Mouse (Mus musculus): ENCODE results near the gene Rhox13. TPM values are rescaled to one million over a fixed set of nuclear protein-coding genes. Genes with fewer than 3 reads are reported as not detected.

Gene Rhox13
- not detected in 2 replicates for polyA plus RNA-seq (2012; rRNA removed)

DNA sequence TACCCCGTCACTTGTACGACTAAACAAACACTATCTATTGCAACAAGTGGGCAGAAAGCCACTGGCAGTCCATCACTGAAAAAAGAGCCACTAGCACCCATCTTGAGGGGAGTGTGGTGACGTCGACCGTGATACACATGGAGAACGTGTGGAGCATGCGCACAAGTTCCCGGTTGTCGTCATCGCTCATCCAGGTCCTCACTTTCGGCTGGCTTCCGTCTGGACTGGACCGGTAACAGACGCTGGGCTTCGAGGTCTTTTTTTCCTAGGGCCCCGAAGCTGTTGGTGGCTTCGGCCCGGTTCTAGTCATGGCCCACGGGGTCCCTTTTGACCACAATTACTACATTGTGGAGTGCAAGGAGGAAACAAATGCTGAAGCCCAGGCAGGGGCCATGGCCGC is at the start of gene Rhox13:
Gene Rhox13, plus strand, starts transcription at position 238 of the 400 bp plus-strand sequence.

GRCm38 (mm10) chrX:38085041-38085440 is 36.0 kb upstream of the Rhox13 start, which contains the start of gene Rhox11:
Rhox11 (minus strand) TSS chrX:38085141.

GRCm38 (mm10) chrX:38110807-38111206 is 10.2 kb upstream of the Rhox13 start, which contains the start of gene Rhox12:
Rhox12 (minus strand) TSS chrX:38110907.

Other genes starting within 250 kb of the Rhox13 start
- gene Rhox8, start 242.3 kb upstream of the Rhox13 start, polyA plus RNA-seq (2012; rRNA removed) = not detected in 2 replicates
- not detected in 2 replicates for gene Rhox7b, start 224.0 kb upstream of the Rhox13 start, polyA plus RNA-seq (2012; rRNA removed)
- gene Rhox9, start 219.4 kb upstream of the Rhox13 start, polyA plus RNA-seq (2012; rRNA removed) = not detected in 2 replicates
- not detected in 2 replicates for gene Btg1-ps1, start 102.4 kb upstream of the Rhox13 start, polyA plus RNA-seq (2012; rRNA removed)
- not detected in 2 replicates for gene Btg1-ps2, start 78.1 kb upstream of the Rhox13 start, polyA plus RNA-seq (2012; rRNA removed)
- not detected in 2 replicates for gene Rhox10, start 54.7 kb upstream of the Rhox13 start, polyA plus RNA-seq (2012; rRNA removed)
- gene Rhox11, start 36.1 kb upstream of the Rhox13 start, polyA plus RNA-seq (2012; rRNA removed) = not detected in 2 replicates
- not detected in 2 replicates for gene Rhox12, start 10.3 kb upstream of the Rhox13 start, polyA plus RNA-seq (2012; rRNA removed)
- 14.6 and 14.9 TPM in 2 replicates for gene Zbtb33, start 68.6 kb downstream of the Rhox13 start, polyA plus RNA-seq (2012; rRNA removed)
- 9.8 and 13.4 TPM in 2 replicates for gene Tmem255a, start 131.2 kb downstream of the Rhox13 start, polyA plus RNA-seq (2012; rRNA removed)
- gene Atp1b4, start 195.0 kb downstream of the Rhox13 start, polyA plus RNA-seq (2012; rRNA removed) = 3.1 TPM in 1 of 2 replicates, not detected in the other

Measured in central nervous system, embryonic 18 days (tissue).